Mouse (Mus musculus): ENCODE measurements at regions not wholly inside any gene's neighbourhood (a gene's known extent, or its start where the extent isn't known, plus 50 kb on each side); places are given as distances from the start of the nearest gene placed in this dataset.

DNA sequence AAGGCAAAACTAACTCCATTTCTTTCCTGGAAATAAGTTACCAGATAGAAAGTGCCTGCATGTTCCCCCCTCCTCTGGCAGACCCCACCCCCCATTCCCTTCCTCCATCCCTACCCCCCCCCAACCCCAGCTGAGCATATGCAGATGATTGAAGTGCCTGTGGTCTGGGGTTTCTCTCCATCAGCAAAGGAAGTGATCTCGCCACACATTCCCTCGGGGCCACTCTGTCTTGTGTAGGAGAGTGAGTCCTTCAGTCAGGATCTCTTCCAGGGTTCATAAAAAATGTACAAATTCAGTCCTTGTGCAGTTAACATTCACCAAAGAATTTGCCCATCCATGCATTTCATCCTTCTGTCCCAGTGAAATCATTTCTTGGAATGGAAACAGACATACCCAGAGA lies 370.1 kb downstream of the Slc4a3 start:
- no peaks in the 10 kb centered on the region for H3K36me3 ChIP-seq
- 26% methylated on average over 2 of the region's 2 CpGs for WGBS
- no peak overlapping the region for H3K4me2 ChIP-seq
- no peak overlapping the region for H3K9ac ChIP-seq
- no peak overlapping the region for H3K27ac ChIP-seq
- H3K27me3 ChIP-seq: no peaks in the 10 kb centered on the region
- H3K4me3 ChIP-seq: no peak overlapping the region
- ATAC-seq (ENCODE audit: insufficient number of reproducible peaks, low FRiP score, low TSS enrichment, low read depth): no peak
- no peaks in the 10 kb centered on the region for H3K9me3 ChIP-seq
- 0 out of 2 replicates have a peak, but pooled peaks cover 3% of the 10 kb centered on the region for H3K4me1 ChIP-seq

DNA sequence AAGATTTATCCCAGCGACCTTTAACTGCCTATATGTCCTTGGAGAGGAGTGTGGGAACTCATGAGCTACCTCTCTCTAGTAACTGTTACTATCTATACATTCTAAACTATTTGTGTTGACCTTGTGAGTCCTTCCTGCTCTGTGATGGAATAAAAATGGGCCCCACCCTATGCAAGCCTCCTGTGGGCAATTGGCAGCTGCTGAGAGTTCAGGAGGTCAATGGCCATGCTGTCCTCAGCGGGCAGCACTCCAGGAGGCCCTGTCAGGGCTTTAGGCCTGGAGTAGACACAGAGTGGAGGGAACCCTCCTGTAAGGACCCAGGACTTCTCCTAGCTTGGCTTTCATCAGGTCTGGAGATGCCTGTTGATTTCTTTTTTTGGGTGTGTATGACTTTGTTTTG lies 373.1 kb downstream of the Slc4a3 start:
- no peaks in the 10 kb centered on the region for H3K27me3 ChIP-seq
- H3K36me3 ChIP-seq: no peaks in the 10 kb centered on the region
- 64% methylated on average over 2 of the region's 2 CpGs for WGBS
- no peak for ATAC-seq (ENCODE audit: insufficient number of reproducible peaks, low FRiP score, low TSS enrichment, low read depth)
- H3K4me2 ChIP-seq: no peak overlapping the region
- H3K9me3 ChIP-seq: no peaks in the 10 kb centered on the region
- 0 out of 2 replicates have a peak, but pooled peaks cover 3% of the 10 kb centered on the region for H3K4me1 ChIP-seq
- H3K9ac ChIP-seq: no peak overlapping the region
- no peak overlapping the region for H3K27ac ChIP-seq
- H3K4me3 ChIP-seq: no peak overlapping the region

DNA sequence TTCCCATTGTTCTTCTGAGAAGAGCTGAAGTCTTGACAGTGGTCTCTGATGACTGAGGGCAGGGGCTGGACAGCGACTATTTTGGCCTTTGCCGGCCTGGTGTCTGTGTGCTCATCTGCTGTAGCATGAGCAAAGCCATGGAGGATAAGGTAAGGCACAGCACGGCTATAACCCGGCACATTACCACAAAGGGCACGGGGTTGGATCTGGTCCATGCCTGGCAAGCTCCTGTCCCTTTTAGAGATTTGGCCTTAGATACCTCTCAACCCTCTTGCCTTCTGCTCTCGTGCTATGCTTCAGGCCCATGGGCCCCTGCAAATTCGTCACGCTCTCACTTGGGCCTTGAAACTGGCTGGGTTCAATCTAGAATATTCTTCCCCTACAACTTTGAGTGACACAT lies 379.0 kb downstream of the Slc4a3 start:
- 85% methylated on average over 8 of the region's 8 CpGs for WGBS
- no peak for ATAC-seq (ENCODE audit: insufficient number of reproducible peaks, low FRiP score, low TSS enrichment, low read depth)
- H3K27ac ChIP-seq: no peak overlapping the region
- H3K4me3 ChIP-seq: no peak overlapping the region
- peaks cover 12% of the 10 kb centered on the region for H3K4me1 ChIP-seq
- H3K27me3 ChIP-seq: no peaks in the 10 kb centered on the region
- no peak overlapping the region for H3K4me2 ChIP-seq
- H3K9ac ChIP-seq: no peak overlapping the region
- H3K9me3 ChIP-seq: no peaks in the 10 kb centered on the region
- H3K36me3 ChIP-seq: no peaks in the 10 kb centered on the region

DNA sequence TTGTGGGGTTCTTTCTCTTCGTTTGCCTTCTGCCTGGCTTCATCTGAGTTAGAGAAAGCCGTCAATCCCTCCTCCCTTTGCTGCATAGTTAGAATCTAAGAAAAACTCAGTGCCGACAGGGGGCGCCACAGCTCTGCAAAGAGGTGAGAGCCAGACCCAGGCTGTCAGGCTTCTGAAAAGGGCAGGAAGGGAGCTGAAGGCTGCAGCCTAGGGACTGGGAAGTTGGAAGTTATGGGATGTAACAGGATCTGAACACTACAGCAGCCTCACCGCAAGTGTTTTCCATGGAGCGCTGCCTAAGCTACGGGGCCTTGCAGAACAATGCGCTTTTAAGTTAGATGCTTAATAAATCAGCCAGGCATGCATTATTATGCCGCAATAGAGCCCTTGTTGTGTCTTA lies 379.7 kb downstream of the Slc4a3 start:
- H3K9ac ChIP-seq: no peak overlapping the region
- peak; percentile 76; the same call in 1 of the 2 replicates for ATAC-seq (ENCODE audit: insufficient number of reproducible peaks, low FRiP score, low TSS enrichment, low read depth)
- H3K4me3 ChIP-seq: no peak overlapping the region
- no peaks in the 10 kb centered on the region for H3K36me3 ChIP-seq
- no peaks in the 10 kb centered on the region for H3K27me3 ChIP-seq
- WGBS: 19% methylated on average over 9 of the region's 9 CpGs
- H3K4me2 ChIP-seq: peak overlapping the region; percentile 12; the same call in 1 of the 2 replicates
- peaks cover 12% of the 10 kb centered on the region for H3K4me1 ChIP-seq
- H3K9me3 ChIP-seq: no peaks in the 10 kb centered on the region
- H3K27ac ChIP-seq: 0 out of 2 replicates have a peak overlapping the region, but pooled peaks have one; percentile 29

DNA sequence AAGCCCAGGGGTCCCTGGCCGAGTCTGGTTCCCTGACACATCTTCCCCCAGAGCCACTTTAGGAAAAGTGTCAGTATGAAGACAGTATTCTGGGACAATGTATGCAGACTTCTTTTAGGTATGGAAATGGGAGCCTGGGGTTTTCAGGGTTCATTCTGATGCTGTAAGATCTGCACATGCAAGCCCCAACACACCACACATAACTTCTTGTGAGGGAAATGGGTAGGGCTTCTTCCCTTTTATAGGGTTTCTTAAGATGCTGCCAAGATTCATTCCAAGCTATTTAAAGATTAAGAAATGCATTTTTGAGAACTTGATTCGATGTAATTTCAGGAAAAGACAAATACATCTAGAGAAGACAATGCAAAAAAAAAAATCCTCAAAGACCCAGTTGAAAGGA lies 385.8 kb downstream of the Slc4a3 start:
- Histone ChIP-seq H3K27me3 (no peaks in the 10 kb centered on the region), H3K4me3 (no peak overlapping the region), H3K27ac (no peak overlapping the region; the same call in 1 of the 2 replicates), H3K9ac (no peak overlapping the region), H3K4me2 (no peak overlapping the region), H3K4me1 (peaks cover 15% of the 10 kb centered on the region), H3K36me3 (no peaks in the 10 kb centered on the region), H3K9me3 (no peaks in the 10 kb centered on the region)
- no peak for ATAC-seq (ENCODE audit: insufficient number of reproducible peaks, low FRiP score, low TSS enrichment, low read depth)
- WGBS: 49% methylated on average over 2 of the region's 2 CpGs

DNA sequence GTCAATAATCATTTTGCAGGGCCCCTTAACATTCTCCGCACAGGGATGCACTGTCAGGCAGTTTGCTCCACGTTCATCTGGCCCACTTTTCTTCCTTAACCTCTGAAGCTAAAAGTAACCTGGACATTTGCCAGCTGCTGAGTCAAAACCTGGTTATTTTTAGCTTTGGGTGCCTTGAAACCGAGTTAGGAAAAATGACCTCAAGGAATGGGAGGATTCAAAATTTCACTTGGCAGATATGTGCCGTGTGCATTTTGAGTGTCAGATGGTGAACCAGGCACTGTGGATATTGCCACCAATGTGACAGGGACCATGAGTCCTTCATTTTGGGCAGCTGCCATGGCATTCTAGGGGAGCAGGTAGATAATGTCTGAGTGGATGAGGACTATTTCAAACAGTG lies 387.8 kb downstream of the Slc4a3 start:
- H3K9me3 ChIP-seq: no peaks in the 10 kb centered on the region
- WGBS: 18% methylated on average over 4 of the region's 4 CpGs
- peaks cover 15% of the 10 kb centered on the region for H3K4me1 ChIP-seq
- no peak overlapping the region for H3K4me2 ChIP-seq
- H3K36me3 ChIP-seq: no peaks in the 10 kb centered on the region
- no peak overlapping the region for H3K9ac ChIP-seq
- H3K4me3 ChIP-seq: no peak overlapping the region
- H3K27me3 ChIP-seq: no peaks in the 10 kb centered on the region
- H3K27ac ChIP-seq: no peak overlapping the region
- ATAC-seq (ENCODE audit: insufficient number of reproducible peaks, low FRiP score, low TSS enrichment, low read depth): peak; percentile 44; the same call in 1 of the 2 replicates

DNA sequence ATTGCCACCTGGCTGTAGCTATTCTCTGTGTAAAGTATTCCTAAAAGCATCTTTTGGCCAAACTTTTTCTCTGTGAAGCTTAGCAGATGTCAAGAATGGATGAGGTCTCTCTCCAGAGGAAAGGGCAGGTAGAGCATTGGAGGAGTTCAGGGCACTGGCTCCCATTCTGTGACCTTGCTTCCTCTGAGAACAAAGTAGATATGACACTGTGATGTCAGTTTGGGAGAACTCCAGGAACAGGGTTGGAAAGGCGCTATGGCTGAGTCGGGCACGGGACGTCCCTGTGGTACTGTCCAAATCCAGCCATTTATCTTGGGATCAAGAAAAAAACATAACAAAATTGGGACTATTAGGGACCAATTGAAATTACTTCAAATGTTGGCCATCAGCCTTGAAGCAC lies 388.7 kb downstream of the Slc4a3 start:
- H3K27me3 ChIP-seq: no peaks in the 10 kb centered on the region
- H3K9ac ChIP-seq: no peak overlapping the region
- peaks cover 15% of the 10 kb centered on the region for H3K4me1 ChIP-seq
- H3K4me2 ChIP-seq: no peak overlapping the region
- H3K36me3 ChIP-seq: no peaks in the 10 kb centered on the region
- WGBS: 94% methylated on average over 4 of the region's 4 CpGs
- no peak overlapping the region for H3K4me3 ChIP-seq
- no peaks in the 10 kb centered on the region for H3K9me3 ChIP-seq
- no peak for ATAC-seq (ENCODE audit: insufficient number of reproducible peaks, low FRiP score, low TSS enrichment, low read depth)
- no peak overlapping the region for H3K27ac ChIP-seq

DNA sequence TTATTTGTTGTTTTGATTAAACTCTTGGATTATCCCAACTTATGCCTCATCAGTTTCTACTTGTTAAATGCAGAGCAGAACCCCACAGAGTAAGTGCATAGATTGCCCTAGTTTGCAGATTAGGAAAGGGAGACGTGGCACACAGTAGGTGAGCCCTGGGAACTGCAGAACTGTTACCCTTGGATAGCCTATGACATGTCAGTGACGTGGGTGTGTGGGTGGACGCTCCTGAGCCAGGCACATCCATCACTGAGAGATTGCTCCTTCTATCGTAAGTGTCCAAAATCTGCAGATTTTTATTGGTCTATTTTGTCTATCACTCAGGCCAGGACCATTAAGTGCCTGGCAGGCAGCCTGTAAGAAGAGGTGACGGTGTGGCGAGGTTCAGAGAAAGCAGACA lies 389.8 kb downstream of the Slc4a3 start:
- no peaks in the 10 kb centered on the region for H3K27me3 ChIP-seq
- ATAC-seq (ENCODE audit: insufficient number of reproducible peaks, low FRiP score, low TSS enrichment, low read depth): no peak
- 63% methylated on average over 6 of the region's 6 CpGs for WGBS
- peaks cover 15% of the 10 kb centered on the region for H3K4me1 ChIP-seq
- no peaks in the 10 kb centered on the region for H3K9me3 ChIP-seq
- no peak overlapping the region for H3K9ac ChIP-seq
- H3K4me3 ChIP-seq: no peak overlapping the region
- H3K36me3 ChIP-seq: no peaks in the 10 kb centered on the region
- H3K27ac ChIP-seq: peak overlapping the region; percentile 43; the same call in 1 of the 2 replicates
- no peak overlapping the region for H3K4me2 ChIP-seq

DNA sequence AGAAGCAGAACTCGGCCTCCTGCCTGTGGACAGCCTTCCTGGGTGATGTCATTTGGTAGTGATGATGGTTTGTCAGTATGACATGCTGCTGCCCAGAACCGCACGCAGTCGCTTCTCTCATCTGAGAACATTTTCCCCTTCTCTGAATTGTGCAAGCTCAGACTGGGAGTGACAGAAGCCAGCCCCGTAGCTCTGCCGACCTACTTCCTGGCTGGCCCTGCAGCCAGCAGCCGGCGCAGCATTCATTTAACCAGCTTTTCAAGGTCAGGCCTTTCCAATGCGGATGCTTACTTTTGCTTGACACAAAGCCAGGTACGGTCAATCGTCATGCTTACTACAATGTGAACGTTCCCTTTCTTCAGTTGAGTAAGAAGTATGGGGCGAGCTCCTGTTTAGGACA lies 390.5 kb downstream of the Slc4a3 start:
- peak overlapping the region; percentile 43 for H3K27ac ChIP-seq
- no peaks in the 10 kb centered on the region for H3K9me3 ChIP-seq
- no peak overlapping the region for H3K4me2 ChIP-seq
- WGBS: 47% methylated on average over 13 of the region's 13 CpGs
- H3K27me3 ChIP-seq: no peaks in the 10 kb centered on the region
- H3K36me3 ChIP-seq: no peaks in the 10 kb centered on the region
- ATAC-seq (ENCODE audit: insufficient number of reproducible peaks, low FRiP score, low TSS enrichment, low read depth): no peak; the same call in 1 of the 2 replicates
- no peak overlapping the region for H3K4me3 ChIP-seq
- H3K4me1 ChIP-seq: peaks cover 13% of the 10 kb centered on the region
- H3K9ac ChIP-seq: no peak overlapping the region

DNA sequence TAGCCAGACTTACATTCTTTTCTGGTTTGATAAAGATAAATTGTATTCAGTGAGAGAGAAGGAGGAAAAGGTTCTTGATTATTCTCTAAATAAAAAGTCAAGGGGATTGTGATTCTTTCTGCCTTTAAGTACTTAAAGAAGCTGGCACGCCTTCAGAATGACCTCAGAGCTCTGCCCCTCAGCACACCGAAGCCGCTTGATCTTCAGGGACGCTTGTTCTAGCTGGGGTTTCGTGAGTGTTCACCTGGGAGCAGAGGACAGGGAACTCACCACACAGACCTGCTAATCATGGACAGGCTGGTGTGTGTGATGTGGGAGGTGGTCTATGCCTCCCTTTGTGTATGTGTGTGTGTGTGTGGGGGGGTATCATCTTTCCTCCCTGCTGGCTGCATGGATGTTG lies 391.3 kb downstream of the Slc4a3 start:
- H3K27me3 ChIP-seq: no peaks in the 10 kb centered on the region
- 58% methylated on average over 5 of the region's 5 CpGs for WGBS
- no peak for ATAC-seq (ENCODE audit: insufficient number of reproducible peaks, low FRiP score, low TSS enrichment, low read depth)

DNA sequence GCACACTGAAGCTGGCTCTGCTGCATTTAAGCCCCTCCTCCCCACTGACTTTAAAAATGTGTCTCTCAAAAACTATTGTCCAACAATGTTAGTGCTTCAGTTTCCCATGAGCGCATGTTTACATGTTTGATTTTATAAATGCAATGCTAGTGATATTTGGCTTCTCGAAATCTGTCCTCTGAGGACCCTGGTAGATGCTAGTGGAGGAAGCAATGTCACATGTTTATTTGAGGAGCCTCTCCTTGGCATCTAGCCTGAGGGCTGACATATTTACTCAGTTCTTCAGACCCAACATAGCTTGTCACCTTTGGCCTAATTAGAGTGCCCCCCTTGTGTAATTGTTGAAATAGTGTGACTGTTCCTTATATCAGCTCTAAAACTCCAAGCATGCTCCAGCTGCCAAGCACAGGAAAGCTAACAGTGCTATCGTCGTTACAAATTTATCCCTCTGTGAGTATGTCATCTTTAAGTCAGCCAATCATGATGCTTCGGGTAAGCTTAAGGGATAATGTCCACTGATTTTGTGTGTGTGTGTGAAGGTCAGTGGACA lies 400.3 kb downstream of the Slc4a3 start:
- H3K36me3 ChIP-seq: no peaks in the 10 kb centered on the region
- no peaks in the 10 kb centered on the region for H3K9me3 ChIP-seq
- 0 out of 2 replicates have a peak, but pooled peaks cover 6% of the 10 kb centered on the region for H3K4me1 ChIP-seq
- H3K27me3 ChIP-seq: no peaks in the 10 kb centered on the region
- no peak overlapping the region for H3K9ac ChIP-seq
- H3K4me2 ChIP-seq: no peak overlapping the region
- 70% methylated on average over 5 of the region's 5 CpGs for WGBS
- H3K4me3 ChIP-seq: no peak overlapping the region
- no peak overlapping the region for H3K27ac ChIP-seq
- no peak for ATAC-seq (ENCODE audit: insufficient number of reproducible peaks, low FRiP score, low TSS enrichment, low read depth)

More for the DNA sequence above, 391.3 kb downstream of the Slc4a3 start:
- Histone ChIP-seq H3K4me3 (no peak overlapping the region), H3K9me3 (no peaks in the 10 kb centered on the region), H3K27ac (no peak overlapping the region), H3K36me3 (no peaks in the 10 kb centered on the region), H3K4me1 (peaks cover 10% of the 10 kb centered on the region), H3K9ac (no peak overlapping the region), H3K4me2 (no peak overlapping the region)

DNA sequence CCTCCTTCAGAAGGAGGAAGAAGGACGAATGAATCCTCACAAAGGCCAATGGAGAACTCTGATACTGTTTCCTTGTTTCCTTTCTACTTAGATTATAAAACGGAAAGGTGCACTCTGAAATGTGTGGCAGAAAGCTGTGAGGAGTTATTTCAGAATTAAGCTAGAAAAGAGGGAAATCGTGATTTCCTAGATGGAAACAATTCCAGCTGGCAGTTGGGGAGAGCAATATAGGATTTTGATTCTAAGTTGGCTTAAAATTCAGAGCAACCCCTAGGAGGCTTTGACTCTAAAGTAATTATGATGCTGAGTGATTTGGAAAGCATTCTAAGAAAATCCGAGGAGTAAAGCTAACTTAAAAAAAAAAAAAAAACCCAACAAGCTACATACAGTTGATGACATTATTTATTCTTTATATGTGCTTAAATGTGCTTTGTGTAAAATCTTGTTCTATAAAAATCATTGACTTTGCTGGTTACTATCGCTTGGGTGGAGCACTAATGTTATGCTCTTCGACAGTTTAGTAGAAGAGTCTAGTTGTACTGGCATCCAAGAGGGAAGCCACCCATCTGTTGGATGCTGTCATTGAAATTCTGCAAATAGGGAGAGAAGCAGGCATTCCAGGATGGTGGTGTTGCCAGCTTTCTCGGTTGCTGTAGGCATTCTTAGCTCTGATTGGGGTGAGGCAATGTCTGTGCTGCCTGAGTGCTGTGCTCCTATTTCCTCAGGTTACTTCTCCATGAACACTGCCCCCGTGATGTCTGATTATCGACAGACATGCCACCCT lies 432.3 kb downstream of the Slc4a3 start:
- no peaks in the 10 kb centered on the region for H3K27me3 ChIP-seq
- no peaks in the 10 kb centered on the region for H3K9me3 ChIP-seq
- no peak overlapping the region for H3K4me3 ChIP-seq
- no peak for ATAC-seq (ENCODE audit: insufficient number of reproducible peaks, low FRiP score, low TSS enrichment, low read depth)
- no peak overlapping the region for H3K27ac ChIP-seq
- H3K9ac ChIP-seq: no peak overlapping the region
- H3K36me3 ChIP-seq: no peaks in the 10 kb centered on the region
- H3K4me2 ChIP-seq: no peak overlapping the region
- WGBS: 75% methylated on average over 9 of the region's 9 CpGs
- peaks cover 12% of the 10 kb centered on the region for H3K4me1 ChIP-seq

Measured in limb, embryonic 15.5 days (tissue).